Mouse (Mus musculus) ES-Bruce4 (cell line): ENCODE data around the gene Wdtc1.

ENCODE experiments used
- CTCF ChIP-seq: IDR thresholded peaks from one replicate; pipeline ENCODE4 v1.8.1; 2011; ENCODE audit warnings: low read depth, low read length
- POLR2A ChIP-seq: IDR thresholded peaks from one replicate; pipeline ENCODE4 v1.8.1; 2011; ENCODE audit warnings: low read length; ENCODE audit not compliant: insufficient read depth

DNA sequence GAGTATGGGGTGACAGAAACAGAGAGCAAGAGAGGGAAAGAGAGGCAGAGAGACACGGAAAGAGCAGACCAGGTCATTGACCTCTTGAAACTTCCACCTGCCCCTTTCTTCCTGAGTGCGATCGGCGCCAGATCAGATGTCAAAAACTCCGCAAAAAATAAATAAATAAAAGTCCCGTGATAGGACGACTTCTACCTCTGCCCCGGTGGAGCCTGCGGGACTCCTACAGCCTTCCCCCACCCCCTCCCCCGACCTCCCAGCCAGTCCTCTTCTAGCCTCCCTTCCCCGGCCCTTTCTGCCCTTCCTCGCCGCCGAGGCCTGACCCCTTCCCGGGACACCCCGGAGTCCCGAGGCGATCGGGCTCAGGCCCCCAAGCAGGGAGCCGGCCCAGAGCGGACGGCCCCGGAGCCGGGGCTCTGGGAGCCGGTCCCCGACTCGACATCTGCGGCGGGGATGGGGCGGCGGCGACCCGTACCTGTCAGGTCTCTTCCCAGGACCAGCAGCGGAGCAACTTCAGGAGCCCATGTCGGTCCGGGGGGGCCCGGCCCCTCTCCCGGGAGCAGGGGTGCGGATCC lies 14.7 kb downstream of the Wdtc1 start:
- no peak for TF ChIP-seq POLR2A
- no peak for TF ChIP-seq CTCF
